Mouse (Mus musculus) adrenal gland, postnatal 4 days (tissue): ENCODE results near the gene Mfsd5. TPM values are rescaled to one million over a fixed set of nuclear protein-coding genes. Genes with fewer than 3 reads are reported as not detected.

Source experiments
- total RNA-seq, 2 experiments: library from RNA; stranded (reverse); gene quantifications; 2 replicates each; pipeline ENCODE4 v1.2.3; 2021

The Mfsd5 gene
- total RNA-seq, 2 experiments from 2014 or later = 34.4 to 36.7 TPM

Other genes with a start within 250 kb of the Mfsd5 start
- gene Eif4b, start 205.7 kb upstream of the Mfsd5 start, total RNA-seq = 100 to 1,000 TPM; 352 to 356 TPM
- gene Tns2, start 179.0 kb upstream of the Mfsd5 start, total RNA-seq = 10 to 100 TPM; 60.9 to 63.6 TPM
- gene Spryd3, start 143.2 kb upstream of the Mfsd5 start, total RNA-seq = 10 to 100 TPM; 32.5 to 35.9 TPM
- 10 to 100 TPM; 33.9 to 34.4 TPM for gene Igfbp6, start 135.1 kb upstream of the Mfsd5 start, total RNA-seq
- gene Soat2, start 128.9 kb upstream of the Mfsd5 start, total RNA-seq = 1 to 10 TPM in 1 of 2 experiments, under 1 TPM in 1; 0.78 to 3.8 TPM
- 100 to 1,000 TPM; 131 to 134 TPM for gene Zfp740, start 76.2 kb upstream of the Mfsd5 start, total RNA-seq
- gene Csad, start 74.7 kb upstream of the Mfsd5 start, total RNA-seq = 100 to 1,000 TPM in 1 of 2 experiments, 10 to 100 TPM in 1; 90.0 to 106 TPM
- gene Itgb7, start 47.5 kb upstream of the Mfsd5 start, total RNA-seq = 1 to 10 TPM; 1.1 to 3.6 TPM
- gene Rarg, start 21.9 kb upstream of the Mfsd5 start, total RNA-seq = 10 to 100 TPM; 24.8 to 28.6 TPM
- under 1 TPM; 0.17 to 0.31 TPM for gene Gm9918, start 8.9 kb upstream of the Mfsd5 start, total RNA-seq
- gene Espl1, start 16.8 kb downstream of the Mfsd5 start, total RNA-seq = 10 to 100 TPM; 16.5 to 24.5 TPM
- 100 to 1,000 TPM; 443 to 452 TPM for gene Pfdn5, start 46.7 kb downstream of the Mfsd5 start, total RNA-seq
- 10 to 100 TPM; 86.3 to 96.7 TPM for gene Myg1, start 52.3 kb downstream of the Mfsd5 start, total RNA-seq
- 10 to 100 TPM; 32.3 to 39.0 TPM for gene Aaas, start 71.3 kb downstream of the Mfsd5 start, total RNA-seq
- gene Sp7, start 87.7 kb downstream of the Mfsd5 start, total RNA-seq = under 1 TPM; 0.31 to 0.48 TPM
- gene Sp1, start 126.7 kb downstream of the Mfsd5 start, total RNA-seq = 100 to 1,000 TPM; 101 to 110 TPM
- gene Amhr2, start 165.9 kb downstream of the Mfsd5 start, total RNA-seq = 1 to 10 TPM; 2.8 to 3.1 TPM
- 10 to 100 TPM; 63.2 to 81.5 TPM for gene Prr13, start 179.6 kb downstream of the Mfsd5 start, total RNA-seq
- gene Pcbp2, start 191.1 kb downstream of the Mfsd5 start, total RNA-seq = 100 to 1,000 TPM; 925 to 956 TPM
- gene Gm10337, start 224.3 kb downstream of the Mfsd5 start, total RNA-seq = 1 to 10 TPM in 1 of 2 experiments, not detected in 1; 4.3 TPM
- 10 to 100 TPM; 13.2 to 13.4 TPM for gene Map3k12, start 237.6 kb downstream of the Mfsd5 start, total RNA-seq
- 10 to 100 TPM; 52.8 to 53.2 TPM for gene Tarbp2, start 238.7 kb downstream of the Mfsd5 start, total RNA-seq
- gene Npff, start 245.5 kb downstream of the Mfsd5 start, total RNA-seq = 1 to 10 TPM; 5.9 to 8.6 TPM